Mouse (Mus musculus): ENCODE measurements around the gene Gm49378. TPM values are rescaled to one million over a fixed set of nuclear protein-coding genes. Genes with fewer than 3 reads are reported as not detected.

Gm49378 gene
- 0.64 and 4.9 TPM in 2 replicates for polyA plus RNA-seq (2012; ENCODE audit: insufficient read depth, low replicate concordance)

- no peaks in the 10 kb centered on the region for H3K27me3 ChIP-seq (replicated peaks)
- H3K36me3 ChIP-seq (replicated peaks; ENCODE audit: low read length): peaks cover 74% of the 10 kb centered on the region
- peak within 1 kb of the TSS; percentile 14 for H3K4me3 ChIP-seq (replicated peaks)
- no peaks in the 10 kb centered on the region for H3K9me3 ChIP-seq
- peaks cover 63% of the 10 kb centered on the region for H3K4me1 ChIP-seq
- no peak for TF ChIP-seq FLI1 (IDR thresholded peaks at IDR 0.05; ENCODE audit: low read length)
- no peak for TF ChIP-seq GATA1 (IDR thresholded peaks at IDR 0.05; ENCODE audit: borderline replicate concordance, low read length)
These were observed at the start of gene Gm49378 for GRCm38 (mm10) chr14:55637795-55638194. Gene Gm49378, minus strand, starts transcription at chr14:55637895.

- Histone ChIP-seq H3K9me3 (no peaks in the 10 kb centered on the region), H3K4me3 (replicated peaks) (peak overlapping the region; percentile 95), H3K27me3 (replicated peaks) (no peaks in the 10 kb centered on the region), H3K4me1 (peaks cover 30% of the 10 kb centered on the region), H3K36me3 (replicated peaks; ENCODE audit: low read length) (peaks cover 36% of the 10 kb centered on the region)
- TF ChIP-seq FLI1 (IDR thresholded peaks at IDR 0.05; ENCODE audit: low read length) (no peak), GATA1 (IDR thresholded peaks at IDR 0.05; ENCODE audit: borderline replicate concordance, low read length) (no peak)
These were observed 44.4 kb upstream of the Gm49378 start for GRCm38 (mm10) chr14:55682118-55682493.

- peak; percentile 62 for TF ChIP-seq FLI1 (IDR thresholded peaks at IDR 0.05; ENCODE audit: low read length)
- no peak for TF ChIP-seq GATA1 (IDR thresholded peaks at IDR 0.05; ENCODE audit: borderline replicate concordance, low read length)
- no peaks in the 10 kb centered on the region for H3K27me3 ChIP-seq (replicated peaks)
- peak within 1 kb of the TSS; percentile 95 for H3K4me3 ChIP-seq (replicated peaks)
- H3K9me3 ChIP-seq: no peaks in the 10 kb centered on the region
- H3K36me3 ChIP-seq (replicated peaks; ENCODE audit: low read length): peaks cover 43% of the 10 kb centered on the region
- H3K4me1 ChIP-seq: peaks cover 30% of the 10 kb centered on the region
These were observed 43.7 kb upstream of the Gm49378 start, which contains the start of gene Tinf2 for GRCm38 (mm10) chr14:55681160-55682117. Gene Tinf2, minus strand, starts transcription at chr14:55681820.

DNA sequence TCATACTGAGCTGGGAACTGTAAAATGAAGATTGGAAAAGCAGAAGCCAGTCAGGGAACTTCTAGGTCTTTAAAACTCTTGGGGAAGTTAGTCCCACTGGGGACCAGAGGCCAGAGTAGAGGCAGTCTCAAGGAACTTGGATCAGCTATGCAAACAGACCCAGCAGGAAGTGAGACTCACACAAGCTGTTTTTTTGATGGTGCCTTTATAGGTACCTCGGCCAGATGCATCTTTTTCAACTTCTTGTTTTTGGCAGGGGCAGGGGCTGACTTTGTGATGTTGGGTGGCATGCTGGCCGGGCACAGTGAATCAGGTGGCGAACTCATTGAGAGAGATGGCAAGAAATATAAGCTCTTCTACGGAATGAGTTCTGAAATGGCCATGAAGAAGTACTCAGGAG, 39.9 kb upstream of the Gm49378 start:
- no peaks in the 10 kb centered on the region for H3K27me3 ChIP-seq (replicated peaks)
- H3K4me1 ChIP-seq: peaks cover 34% of the 10 kb centered on the region
- no peak overlapping the region for H3K4me3 ChIP-seq (replicated peaks)
- peaks cover 66% of the 10 kb centered on the region for H3K36me3 ChIP-seq (replicated peaks; ENCODE audit: low read length)
- no peak for TF ChIP-seq FLI1 (IDR thresholded peaks at IDR 0.05; ENCODE audit: low read length)
- no peak for TF ChIP-seq GATA1 (IDR thresholded peaks at IDR 0.05; ENCODE audit: borderline replicate concordance, low read length)
- no peaks in the 10 kb centered on the region for H3K9me3 ChIP-seq

DNA sequence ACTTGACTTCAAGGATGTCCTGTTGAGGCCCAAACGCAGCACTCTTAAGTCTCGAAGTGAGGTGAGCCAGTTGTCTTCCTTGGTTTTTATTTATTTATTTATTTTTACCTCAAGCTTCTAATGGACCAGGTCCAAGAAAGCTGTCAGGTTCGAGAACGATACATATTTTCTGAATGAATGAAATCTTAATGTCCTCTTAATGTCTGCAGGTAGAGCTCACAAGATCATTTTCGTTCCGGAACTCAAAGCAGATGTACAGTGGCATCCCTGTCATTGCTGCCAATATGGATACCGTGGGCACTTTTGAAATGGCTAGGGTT, 35.0 kb upstream of the Gm49378 start:
- TF ChIP-seq GATA1 (IDR thresholded peaks at IDR 0.05; ENCODE audit: borderline replicate concordance, low read length) (no peak), FLI1 (IDR thresholded peaks at IDR 0.05; ENCODE audit: low read length) (no peak)
- Histone ChIP-seq H3K4me3 (replicated peaks) (peak overlapping the region; percentile 99), H3K9me3 (no peaks in the 10 kb centered on the region), H3K36me3 (replicated peaks; ENCODE audit: low read length) (peaks cover 55% of the 10 kb centered on the region), H3K4me1 (peaks cover 42% of the 10 kb centered on the region), H3K27me3 (replicated peaks) (no peaks in the 10 kb centered on the region)

GRCm38 (mm10) chr14:55671833-55672740, 34.4 kb upstream of the Gm49378 start, which contains the start of the genes Gmpr2 and Nedd8:
Gene Gmpr2, plus strand, starts transcription at chr14:55671941.
Gene Nedd8, minus strand, starts transcription at chr14:55672124.
- H3K27me3 ChIP-seq (replicated peaks): no peaks in the 10 kb centered on the region
- H3K4me3 ChIP-seq (replicated peaks): peak within 1 kb of the TSS; percentile 99
- H3K4me1 ChIP-seq: peaks cover 43% of the 10 kb centered on the region
- no peaks in the 10 kb centered on the region for H3K9me3 ChIP-seq
- H3K36me3 ChIP-seq (replicated peaks; ENCODE audit: low read length): peaks cover 49% of the 10 kb centered on the region
- no peak for TF ChIP-seq GATA1 (IDR thresholded peaks at IDR 0.05; ENCODE audit: borderline replicate concordance, low read length)
- TF ChIP-seq FLI1 (IDR thresholded peaks at IDR 0.05; ENCODE audit: low read length): no peak

DNA sequence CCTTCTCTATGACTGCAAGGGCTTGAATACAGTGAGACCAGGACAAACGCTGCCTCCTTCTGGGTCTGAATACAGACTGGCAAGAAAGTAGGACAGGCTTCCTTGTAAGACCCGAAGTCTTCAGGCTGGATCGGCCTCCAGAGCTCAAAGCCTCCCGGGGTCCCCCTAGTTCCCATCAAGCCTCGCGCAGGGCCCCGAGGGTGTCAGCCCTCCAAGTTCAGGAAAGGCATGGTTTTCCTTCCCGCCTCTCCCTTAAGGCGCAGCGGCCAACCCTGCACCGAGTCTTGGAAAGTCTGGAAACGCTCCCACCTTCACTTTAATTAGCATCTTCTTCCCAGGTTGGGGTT, 33.8 kb upstream of the Gm49378 start:
- H3K9me3 ChIP-seq: no peaks in the 10 kb centered on the region
- H3K4me1 ChIP-seq: peaks cover 43% of the 10 kb centered on the region
- peak overlapping the region; percentile 99 for H3K4me3 ChIP-seq (replicated peaks)
- no peaks in the 10 kb centered on the region for H3K27me3 ChIP-seq (replicated peaks)
- peaks cover 48% of the 10 kb centered on the region for H3K36me3 ChIP-seq (replicated peaks; ENCODE audit: low read length)
- no peak for TF ChIP-seq FLI1 (IDR thresholded peaks at IDR 0.05; ENCODE audit: low read length)
- TF ChIP-seq GATA1 (IDR thresholded peaks at IDR 0.05; ENCODE audit: borderline replicate concordance, low read length): no peak

DNA sequence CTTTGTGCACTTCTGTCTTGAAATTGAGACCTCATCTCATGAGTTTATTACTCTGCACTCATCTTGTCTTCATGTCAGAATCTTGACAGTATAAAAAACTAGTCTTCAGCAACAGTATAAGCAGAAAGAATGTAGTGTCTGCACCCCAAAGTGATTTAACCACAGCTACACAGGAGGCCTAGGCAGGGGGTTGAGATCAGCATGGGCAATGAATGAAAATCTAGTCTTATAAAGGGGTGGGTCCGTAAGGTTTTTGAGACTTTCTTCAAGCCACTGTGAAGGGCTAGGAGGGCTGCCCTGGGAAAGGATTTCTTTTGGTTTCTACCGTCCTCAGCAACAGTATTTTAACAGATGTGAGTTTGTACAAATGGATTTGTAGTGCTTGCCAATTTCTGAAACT, 22.9 kb upstream of the Gm49378 start:
- Histone ChIP-seq H3K4me1 (peaks cover 24% of the 10 kb centered on the region), H3K27me3 (replicated peaks) (no peaks in the 10 kb centered on the region), H3K9me3 (no peaks in the 10 kb centered on the region), H3K36me3 (replicated peaks; ENCODE audit: low read length) (peaks cover 62% of the 10 kb centered on the region), H3K4me3 (replicated peaks) (peak overlapping the region; percentile 94)
- no peak for TF ChIP-seq GATA1 (IDR thresholded peaks at IDR 0.05; ENCODE audit: borderline replicate concordance, low read length)
- no peak for TF ChIP-seq FLI1 (IDR thresholded peaks at IDR 0.05; ENCODE audit: low read length)

- Histone ChIP-seq H3K27me3 (replicated peaks) (no peaks in the 10 kb centered on the region), H3K36me3 (replicated peaks; ENCODE audit: low read length) (peaks cover 61% of the 10 kb centered on the region), H3K9me3 (no peaks in the 10 kb centered on the region), H3K4me1 (peaks cover 30% of the 10 kb centered on the region), H3K4me3 (replicated peaks) (peak within 1 kb of the TSS; percentile 94)
- TF ChIP-seq FLI1 (IDR thresholded peaks at IDR 0.05; ENCODE audit: low read length) (no peak), GATA1 (IDR thresholded peaks at IDR 0.05; ENCODE audit: borderline replicate concordance, low read length) (no peak)
These were observed 22.4 kb upstream of the Gm49378 start, which contains the start of gene Mdp1 for GRCm38 (mm10) chr14:55659960-55660573. Gene Mdp1, minus strand, starts transcription at chr14:55660508.

All from megakaryocyte, embryonic 14.5 days (primary cell).